Mouse (Mus musculus): Measurements from ENCODE around the gene Ikzf3. TPM values are rescaled to one million over a fixed set of nuclear protein-coding genes. Genes with fewer than 3 reads are reported as not detected.

Ikzf3 gene
- polyA plus RNA-seq, 2 experiments = 0.05 to 0.15 TPM

DNA sequence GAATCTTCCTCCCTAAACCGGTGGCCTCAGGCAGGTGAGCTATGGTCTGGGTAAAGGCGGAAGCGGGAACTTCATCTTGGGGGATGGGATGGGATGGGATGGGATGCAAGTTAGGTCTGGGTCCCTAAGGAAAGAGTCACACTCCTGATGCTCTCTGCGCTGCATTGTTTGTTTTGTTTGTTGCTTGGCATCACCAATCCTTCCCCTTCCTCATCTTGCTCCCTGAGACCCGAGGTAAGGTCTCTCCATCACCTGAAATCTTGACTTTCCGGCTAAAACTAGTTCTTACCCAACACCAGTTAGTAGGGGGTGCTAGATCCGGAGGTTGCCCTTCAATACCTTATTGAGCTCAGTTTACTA, 98.4 kb downstream of the Ikzf3 start:
- TF ChIP-seq EP300 (IDR thresholded peaks at IDR 0.05; ENCODE audit: low read depth) = no peak
- DNase-seq (ENCODE audit: low read depth in 3 of 3, low spot score in 3 of 3) = no peak
- H3K4me2 ChIP-seq (ENCODE audit: low read depth) = no peak overlapping the region; the same call in 1 of the 2 replicates
- no peaks in the 10 kb centered on the region for H3K36me3 ChIP-seq (replicated peaks; ENCODE audit: control insufficient read depth, insufficient read depth, low read depth)
- no peak for ATAC-seq (ENCODE audit: insufficient read depth)
- H3K9ac ChIP-seq (replicated peaks) = no peak overlapping the region; the same call in 1 of the 2 replicates
- no peaks in the 10 kb centered on the region for H3K9me3 ChIP-seq (ENCODE audit: control insufficient read depth, low read length)
- H3K27me3 ChIP-seq (ENCODE audit: control insufficient read depth, insufficient read depth, low read length) = peaks cover 26% of the 10 kb centered on the region
- H3K4me3 ChIP-seq (ENCODE audit: insufficient read depth in 1 of 2, low read depth in 2 of 2, low read length in 2 of 2) = peak overlapping the region; percentile 36 to 71
- 13% methylated on average over 7 of the region's 7 CpGs for WGBS (ENCODE audit: insufficient replicate concordance)
- no peak overlapping the region; the same call in 1 of the 2 replicates for H3K27ac ChIP-seq
- H3K4me1 ChIP-seq (replicated peaks; ENCODE audit: control insufficient read depth in 2 of 2, insufficient read depth in 2 of 2, low read length in 1 of 2) = peaks cover 0 to 7% of the 10 kb centered on the region in 2 experiments; a peak in 2 of 4 replicates

DNA sequence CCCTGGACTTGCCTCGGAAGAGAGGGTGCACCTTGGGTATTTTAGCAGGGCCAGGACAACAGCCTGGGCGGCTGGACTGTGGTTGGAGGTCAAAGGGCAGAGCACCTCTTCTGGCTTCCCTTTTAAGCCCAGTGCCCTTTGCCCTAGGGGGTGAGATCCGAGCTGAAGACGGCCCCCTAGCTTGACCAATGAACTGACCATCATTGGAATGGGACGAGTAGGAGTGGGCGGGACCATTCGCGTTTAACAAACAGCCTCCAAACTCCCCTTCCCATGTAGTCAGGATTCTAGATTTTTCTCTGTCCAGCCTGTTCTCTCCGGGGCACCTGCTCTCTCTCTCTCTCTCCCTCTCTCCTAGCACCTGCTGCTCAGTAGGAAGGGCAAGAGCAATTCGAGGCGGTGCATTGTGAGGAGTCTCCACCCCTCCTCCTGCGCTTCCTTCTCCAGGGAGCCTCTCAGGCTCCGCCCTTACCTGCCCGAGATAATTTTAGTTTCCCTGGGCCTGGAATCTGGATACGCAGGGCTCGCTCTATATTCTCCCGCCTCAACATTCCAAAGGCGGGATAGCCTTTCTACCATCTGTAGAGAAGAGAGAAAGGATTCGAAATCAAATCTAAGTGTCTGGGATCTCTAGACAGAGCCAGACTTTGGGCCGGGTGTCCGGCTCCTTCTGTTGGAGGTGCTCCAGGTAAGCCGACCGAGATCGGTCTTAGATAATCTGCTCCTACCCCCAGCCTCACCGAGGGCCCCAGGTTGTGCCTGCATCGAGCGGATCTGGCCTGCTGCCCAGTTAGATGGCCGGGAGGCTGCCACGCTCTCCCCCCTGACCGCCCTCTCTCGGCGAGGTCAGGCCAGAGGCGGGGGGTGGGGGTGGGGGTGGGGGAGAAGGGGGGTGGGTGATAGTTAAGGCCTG, 99.0 kb downstream of the Ikzf3 start:
- DNase-seq (ENCODE audit: low read depth in 3 of 3, low spot score in 3 of 3) = peak in 2 of 3 experiments; percentile 26 to 39
- peak overlapping the region; percentile 37 for H3K27ac ChIP-seq
- TF ChIP-seq CTCF (IDR thresholded peaks at IDR 0.05; ENCODE audit: low read depth) (no peak), EP300 (IDR thresholded peaks at IDR 0.05; ENCODE audit: low read depth) (peak; percentile 9; the same call in 1 of the 2 replicates)
- H3K9ac ChIP-seq (replicated peaks) = peak overlapping the region; percentile 13; the same call in 1 of the 2 replicates
- peaks cover 26% of the 10 kb centered on the region for H3K27me3 ChIP-seq (ENCODE audit: control insufficient read depth, insufficient read depth, low read length)
- peak; percentile 64 for ATAC-seq (ENCODE audit: insufficient read depth)
- 9% methylated on average over 33 of the region's 33 CpGs for WGBS (ENCODE audit: insufficient replicate concordance)
- H3K4me2 ChIP-seq (ENCODE audit: low read depth) = peak overlapping the region; percentile 13
- peaks cover 0 to 7% of the 10 kb centered on the region in 2 experiments; a peak in 2 of 4 replicates for H3K4me1 ChIP-seq (replicated peaks; ENCODE audit: control insufficient read depth in 2 of 2, insufficient read depth in 2 of 2, low read length in 1 of 2)
- no peaks in the 10 kb centered on the region for H3K9me3 ChIP-seq (ENCODE audit: control insufficient read depth, low read length)
- no peaks in the 10 kb centered on the region for H3K36me3 ChIP-seq (replicated peaks; ENCODE audit: control insufficient read depth, insufficient read depth, low read depth)
- H3K4me3 ChIP-seq (ENCODE audit: insufficient read depth in 1 of 2, low read depth in 2 of 2, low read length in 2 of 2) = peak overlapping the region; percentile 36 to 71

GRCm38 (mm10) chr11:98446213-98446561, 99.6 kb downstream of the Ikzf3 start, which contains the start of gene Grb7:
Gene Grb7, plus strand, starts transcription at chr11:98446394.
- DNase-seq (ENCODE audit: low read depth in 3 of 3, low spot score in 3 of 3) = no peak

GRCm38 (mm10) chr11:98445679-98446078, 100.2 kb downstream of the Ikzf3 start:
- H3K4me3 ChIP-seq (ENCODE audit: insufficient read depth in 1 of 2, low read depth in 2 of 2, low read length in 2 of 2) = no peak overlapping the region
- WGBS (ENCODE audit: insufficient replicate concordance) = 30% methylated on average over 4 of the region's 4 CpGs
- no peak for TF ChIP-seq EP300 (IDR thresholded peaks at IDR 0.05; ENCODE audit: low read depth)
- H3K27ac ChIP-seq = peak overlapping the region; percentile 31; the same call in 1 of the 2 replicates
- H3K27me3 ChIP-seq (ENCODE audit: control insufficient read depth, insufficient read depth, low read length) = peaks cover 26% of the 10 kb centered on the region
- no peak overlapping the region for H3K9ac ChIP-seq (replicated peaks)
- H3K4me2 ChIP-seq (ENCODE audit: low read depth) = 0 out of 2 replicates have a peak overlapping the region, but pooled peaks have one; percentile 13
- H3K36me3 ChIP-seq (replicated peaks; ENCODE audit: control insufficient read depth, insufficient read depth, low read depth) = no peaks in the 10 kb centered on the region
- H3K4me1 ChIP-seq (replicated peaks; ENCODE audit: control insufficient read depth in 2 of 2, insufficient read depth in 2 of 2, low read length in 1 of 2) = peaks cover 0 to 7% of the 10 kb centered on the region in 2 experiments; a peak in 2 of 4 replicates
- DNase-seq (ENCODE audit: low read depth in 3 of 3, low spot score in 3 of 3) = no peak
- H3K9me3 ChIP-seq (ENCODE audit: control insufficient read depth, low read length) = no peaks in the 10 kb centered on the region
- no peak for ATAC-seq (ENCODE audit: insufficient read depth)

More at GRCm38 (mm10) chr11:98446213-98446561, 99.6 kb downstream of the Ikzf3 start, which contains the start of gene Grb7:
- peak within 1 kb of the TSS; percentile 37 for H3K27ac ChIP-seq
- H3K4me2 ChIP-seq (ENCODE audit: low read depth) = peak within 1 kb of the TSS; percentile 13
- H3K36me3 ChIP-seq (replicated peaks; ENCODE audit: control insufficient read depth, insufficient read depth, low read depth) = no peaks in the 10 kb centered on the region
- no peak for TF ChIP-seq EP300 (IDR thresholded peaks at IDR 0.05; ENCODE audit: low read depth)
- TF ChIP-seq CTCF (IDR thresholded peaks at IDR 0.05; ENCODE audit: low read depth) = no peak
- H3K27me3 ChIP-seq (ENCODE audit: control insufficient read depth, insufficient read depth, low read length) = peaks cover 26% of the 10 kb centered on the region
- H3K4me3 ChIP-seq (ENCODE audit: insufficient read depth in 1 of 2, low read depth in 2 of 2, low read length in 2 of 2) = peak within 1 kb of the TSS; percentile 36 to 50
- peak within 1 kb of the TSS; percentile 13; the same call in 1 of the 2 replicates for H3K9ac ChIP-seq (replicated peaks)
- H3K9me3 ChIP-seq (ENCODE audit: control insufficient read depth, low read length) = no peaks in the 10 kb centered on the region
- ATAC-seq (ENCODE audit: insufficient read depth) = peak; percentile 41
- H3K4me1 ChIP-seq (replicated peaks; ENCODE audit: control insufficient read depth in 2 of 2, insufficient read depth in 2 of 2, low read length in 1 of 2) = peaks cover 0 to 7% of the 10 kb centered on the region in 2 experiments; a peak in 2 of 4 replicates
- WGBS (ENCODE audit: insufficient replicate concordance) = 7% methylated on average over 5 of the region's 5 CpGs

DNA sequence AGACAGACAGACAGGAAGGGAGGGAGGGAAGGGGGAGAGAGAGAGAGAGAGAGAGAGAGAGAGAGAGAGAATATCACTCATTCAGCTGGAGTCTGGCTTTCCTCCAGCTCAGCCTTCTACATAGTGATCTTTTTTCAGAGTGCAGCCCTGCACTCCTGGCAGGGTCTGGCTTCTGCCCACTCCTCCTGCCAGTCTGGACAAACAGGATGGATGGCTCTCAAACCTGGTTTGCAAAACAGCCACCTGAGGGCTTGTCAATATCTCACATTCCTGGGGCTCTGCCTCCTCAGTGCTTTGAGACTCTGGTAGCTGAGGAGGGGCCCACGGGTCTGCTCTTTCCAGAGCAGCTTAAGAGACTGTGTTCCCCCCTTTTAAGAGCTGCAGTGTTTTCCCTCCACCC, 100.6 kb downstream of the Ikzf3 start:
- no peak for DNase-seq (ENCODE audit: low read depth in 3 of 3, low spot score in 3 of 3)
- WGBS (ENCODE audit: insufficient replicate concordance) = 6% methylated on average over 1 of the region's 1 CpGs

More for the DNA sequence above, 100.6 kb downstream of the Ikzf3 start:
- no peak overlapping the region for H3K4me2 ChIP-seq (ENCODE audit: low read depth)
- H3K4me1 ChIP-seq (replicated peaks; ENCODE audit: control insufficient read depth in 2 of 2, insufficient read depth in 2 of 2, low read length in 1 of 2) = peaks cover 0 to 7% of the 10 kb centered on the region in 2 experiments; a peak in 2 of 4 replicates
- no peak for ATAC-seq (ENCODE audit: insufficient read depth)
- H3K36me3 ChIP-seq (replicated peaks; ENCODE audit: control insufficient read depth, insufficient read depth, low read depth) = no peaks in the 10 kb centered on the region
- no peaks in the 10 kb centered on the region for H3K9me3 ChIP-seq (ENCODE audit: control insufficient read depth, low read length)
- TF ChIP-seq EP300 (IDR thresholded peaks at IDR 0.05; ENCODE audit: low read depth) (no peak), CTCF (IDR thresholded peaks at IDR 0.05; ENCODE audit: low read depth) (no peak)
- H3K27ac ChIP-seq = no peak overlapping the region; the same call in 1 of the 2 replicates
- H3K4me3 ChIP-seq (ENCODE audit: insufficient read depth in 1 of 2, low read depth in 2 of 2, low read length in 2 of 2) = no peak overlapping the region
- H3K9ac ChIP-seq (replicated peaks) = no peak overlapping the region
- peaks cover 26% of the 10 kb centered on the region for H3K27me3 ChIP-seq (ENCODE audit: control insufficient read depth, insufficient read depth, low read length)
